Mouse (Mus musculus) spleen, adult 2 months (tissue): ENCODE measurements at regions not wholly inside any gene's neighbourhood (a gene's known extent, or its start where the extent isn't known, plus 50 kb on each side); places are given as distances from the start of the nearest gene placed in this dataset.

Experiments
- DNase-seq, 2 experiments: peaks; one replicate each; pipeline versions ENCODE4 v3.0.0 to v3.0.0-alpha.2; 2012 to 2021; ENCODE audit warnings: low spot score in 2 of 2, low read depth in 1 of 2
- H3K27ac ChIP-seq: fragments of 200-500 bp; 2 replicates; pipeline ENCODE4 v1.5.1; 2012; ENCODE audit warnings: low read length, inconsistent platforms; ENCODE audit not compliant: insufficient read depth
- H3K27me3 ChIP-seq: fragments of 200-500 bp; 2 replicates; pipeline ENCODE4 v1.6.1; 2012; ENCODE audit warnings: mild to moderate bottlenecking, moderate library complexity, low read length, inconsistent platforms; ENCODE audit not compliant: control insufficient read depth, insufficient read depth
- H3K36me3 ChIP-seq: fragments of 200-500 bp; 2 replicates; pipeline ENCODE4 v1.6.1; 2012; ENCODE audit warnings: mild to moderate bottlenecking, low read length, inconsistent platforms; ENCODE audit not compliant: control insufficient read depth, insufficient read depth
- H3K4me1 ChIP-seq: fragments of 200-500 bp; 2 replicates; pipeline ENCODE4 v1.6.1; 2011; ENCODE audit warnings: inconsistent platforms; ENCODE audit not compliant: control insufficient read depth, insufficient read depth, insufficient read length
- H3K4me3 ChIP-seq: fragments of 200-500 bp; 2 replicates; pipeline ENCODE4 v1.5.1; 2011; ENCODE audit warnings: mild to moderate bottlenecking, inconsistent platforms; ENCODE audit not compliant: insufficient read depth, insufficient read length; ENCODE audit errors: extremely low read depth
- CTCF ChIP-seq: fragments of 200-500 bp; IDR thresholded peaks from 2 replicates; pipeline ENCODE4 v1.5.1; 2011; ENCODE audit warnings: mild to moderate bottlenecking, inconsistent platforms; ENCODE audit not compliant: insufficient read depth, insufficient read length, insufficient replicate concordance; ENCODE audit errors: extremely low read depth
- POLR2A ChIP-seq: fragments of 200-500 bp; IDR thresholded peaks from 2 replicates; pipeline ENCODE4 v1.6.1; 2011; ENCODE audit warnings: low read depth, low read length, inconsistent platforms
- WGBS: fragments of 180-500 bp; shearing (Covaris S2); methylation state at CpG from one replicate; pipeline ENCODE4 v1.1.7; 2018; 5-methylcytosine and 5-hydroxymethylcytosine counted together

DNA sequence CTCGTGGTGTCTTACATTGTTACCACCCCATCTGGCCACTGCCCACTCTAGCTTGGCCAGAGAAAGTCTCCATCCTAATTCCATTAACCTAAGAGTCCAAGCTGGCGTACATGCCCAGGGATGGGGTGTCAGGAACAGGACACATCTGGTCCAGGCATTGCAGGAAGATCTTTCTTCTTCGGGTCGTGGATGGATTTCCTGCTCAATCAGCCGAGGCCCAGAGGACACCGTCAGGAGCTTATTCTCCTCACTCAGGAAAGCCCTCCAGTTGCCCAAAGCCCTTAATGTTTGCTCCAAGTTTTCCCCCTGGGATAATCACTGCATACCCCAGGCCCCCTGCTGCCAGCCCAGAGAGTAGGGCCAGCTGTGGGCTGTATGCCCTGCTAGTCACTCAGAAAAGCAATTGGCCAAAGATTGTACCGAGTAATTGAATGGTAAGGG, 172.2 kb upstream of the Zfp703 start:
- peaks cover 5% of the 10 kb centered on the region; the same call in 1 of the 2 replicates for H3K4me1 ChIP-seq
- no peak overlapping the region for H3K4me3 ChIP-seq
- H3K27ac ChIP-seq: no peak overlapping the region
- 60% methylated on average over 7 of the region's 7 CpGs for WGBS
- no peaks in the 10 kb centered on the region for H3K36me3 ChIP-seq
- DNase-seq: no peak
- H3K27me3 ChIP-seq: no peaks in the 10 kb centered on the region
- TF ChIP-seq CTCF: no peak
- TF ChIP-seq POLR2A: no peak

DNA sequence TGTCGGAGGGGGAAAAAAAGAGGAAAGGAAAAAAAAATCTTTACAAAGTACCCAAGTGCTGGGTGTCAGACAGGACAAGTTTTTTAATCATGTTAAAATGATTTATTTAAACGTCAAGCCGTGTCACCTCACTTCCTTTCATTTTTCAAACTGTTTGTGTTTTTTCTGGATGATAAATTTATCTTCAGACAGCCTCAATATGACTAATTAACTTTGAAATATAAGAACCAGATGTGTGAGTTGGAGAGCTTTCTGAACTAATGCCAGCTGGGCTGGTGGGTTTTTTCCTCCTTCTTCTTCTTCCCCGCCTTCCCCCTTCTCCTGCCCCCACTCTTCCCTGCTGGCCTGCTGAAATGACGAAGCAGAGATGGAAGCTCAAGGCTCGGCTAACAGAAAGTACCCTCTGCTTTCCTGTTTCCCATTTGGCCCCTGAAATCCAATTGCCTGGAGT, 171.7 kb upstream of the Zfp703 start:
- DNase-seq: no peak
- H3K27me3 ChIP-seq: no peaks in the 10 kb centered on the region
- H3K4me3 ChIP-seq: no peak overlapping the region
- no peaks in the 10 kb centered on the region for H3K36me3 ChIP-seq
- no peak for TF ChIP-seq CTCF
- no peak for TF ChIP-seq POLR2A
- WGBS: 19% methylated on average over 6 of the region's 6 CpGs
- no peak overlapping the region for H3K27ac ChIP-seq
- peaks cover 5% of the 10 kb centered on the region; the same call in 1 of the 2 replicates for H3K4me1 ChIP-seq

DNA sequence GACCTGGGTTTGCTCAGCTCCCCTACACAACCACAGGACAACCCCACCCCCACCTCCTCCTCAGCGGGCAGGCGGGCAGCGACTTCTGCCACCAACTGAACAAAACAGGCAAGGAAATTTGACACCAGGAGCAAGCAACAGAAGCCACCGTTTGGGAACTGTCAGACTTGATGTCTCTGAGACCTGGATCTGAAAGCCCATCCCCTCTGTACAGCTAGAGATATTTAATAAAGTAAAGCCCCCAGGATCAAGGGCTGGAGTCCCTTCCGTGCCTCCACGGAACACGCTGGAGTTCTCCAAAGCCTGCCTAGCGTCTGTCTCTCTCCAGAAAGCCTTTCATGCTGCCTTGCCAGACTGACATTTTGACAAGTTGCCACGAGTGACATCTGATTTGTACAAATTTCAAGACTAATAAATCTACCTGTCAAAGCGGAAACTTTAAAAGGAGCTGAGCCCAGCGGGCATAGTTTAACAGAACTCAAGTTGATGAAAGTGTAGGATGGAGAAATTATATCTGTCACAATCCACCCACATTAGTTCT, 168.9 kb upstream of the Zfp703 start:
- Histone ChIP-seq H3K36me3 (no peaks in the 10 kb centered on the region), H3K27ac (no peak overlapping the region), H3K27me3 (no peaks in the 10 kb centered on the region), H3K4me1 (peaks cover 5% of the 10 kb centered on the region; the same call in 1 of the 2 replicates), H3K4me3 (no peak overlapping the region)
- 41% methylated on average over 11 of the region's 11 CpGs for WGBS
- DNase-seq: no peak
- TF ChIP-seq CTCF: no peak
- TF ChIP-seq POLR2A: no peak

- no peak for DNase-seq
- no peaks in the 10 kb centered on the region for H3K36me3 ChIP-seq
- 37% methylated on average over 3 of the region's 3 CpGs for WGBS
- no peak overlapping the region for H3K4me3 ChIP-seq
- H3K4me1 ChIP-seq: peaks cover 5% of the 10 kb centered on the region; the same call in 1 of the 2 replicates
- no peaks in the 10 kb centered on the region for H3K27me3 ChIP-seq
- no peak for TF ChIP-seq POLR2A
- TF ChIP-seq CTCF: no peak
- no peak overlapping the region for H3K27ac ChIP-seq
Measured at GRCm38 (mm10) chr8:26808771-26809170, 168.4 kb upstream of the Zfp703 start.

DNA sequence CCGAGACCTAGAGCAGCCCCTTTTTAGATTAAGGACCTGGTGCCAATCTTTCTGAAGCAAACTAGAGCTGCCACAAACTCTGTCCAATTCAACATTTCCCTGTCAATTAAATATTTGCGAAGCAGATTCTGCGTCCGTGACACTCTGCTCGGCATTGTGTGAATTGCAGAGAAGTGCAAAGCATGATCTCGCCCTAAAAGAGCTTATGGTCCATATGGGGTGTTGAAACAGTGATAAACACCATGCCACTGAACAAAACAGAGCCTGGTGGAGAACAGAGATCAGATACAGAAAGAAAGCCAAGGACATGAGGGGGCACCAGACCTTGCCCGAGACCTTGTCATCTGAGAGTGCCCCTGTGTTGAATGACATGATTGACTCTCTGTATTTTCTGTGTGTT, 167.2 kb upstream of the Zfp703 start:
- no peak for DNase-seq
- H3K27me3 ChIP-seq: no peaks in the 10 kb centered on the region
- no peak overlapping the region for H3K27ac ChIP-seq
- H3K36me3 ChIP-seq: no peaks in the 10 kb centered on the region
- H3K4me1 ChIP-seq: peaks cover 5% of the 10 kb centered on the region; the same call in 1 of the 2 replicates
- WGBS: 92% methylated on average over 7 of the region's 7 CpGs
- no peak overlapping the region for H3K4me3 ChIP-seq
- TF ChIP-seq POLR2A: no peak
- TF ChIP-seq CTCF: no peak

DNA sequence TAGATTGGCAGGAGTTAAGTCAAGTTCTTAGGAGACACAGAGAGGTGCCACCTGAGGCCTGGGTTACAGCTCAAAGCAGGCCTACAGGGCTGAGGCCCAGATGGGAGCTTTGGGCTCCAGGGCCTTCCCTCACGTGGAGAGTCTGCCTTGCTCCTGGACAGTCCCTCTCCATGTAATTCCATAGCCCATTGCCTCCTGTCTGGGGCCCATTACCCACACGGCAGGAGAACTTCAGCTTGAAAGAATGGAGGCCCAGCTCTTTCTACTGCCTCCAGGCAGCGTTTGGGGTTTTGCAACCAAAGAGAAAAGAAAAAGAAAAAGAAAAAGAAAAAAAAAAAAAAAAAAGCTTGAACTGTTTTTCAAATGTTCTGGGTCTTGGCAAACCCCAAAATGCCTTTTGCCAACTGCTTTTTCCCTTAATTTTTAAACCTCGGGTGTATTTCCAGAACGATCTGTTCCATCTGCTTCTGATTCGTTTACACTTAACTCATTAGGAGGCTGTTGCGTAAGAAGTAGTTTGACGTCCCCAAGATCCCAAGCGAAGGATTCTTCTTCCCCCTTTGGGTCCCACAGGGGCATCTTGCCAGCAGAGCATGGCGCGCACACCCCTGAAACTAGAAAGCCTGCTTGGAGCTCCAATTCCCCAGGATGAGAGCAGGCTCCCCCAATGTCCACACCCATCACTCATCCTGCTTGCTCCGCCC, 165.4 kb upstream of the Zfp703 start:
- H3K27ac ChIP-seq: no peak overlapping the region
- H3K4me1 ChIP-seq: peaks cover 5% of the 10 kb centered on the region; the same call in 1 of the 2 replicates
- H3K36me3 ChIP-seq: no peaks in the 10 kb centered on the region
- no peak overlapping the region for H3K4me3 ChIP-seq
- WGBS: 87% methylated on average over 12 of the region's 12 CpGs
- DNase-seq: no peak
- TF ChIP-seq CTCF: no peak
- no peak for TF ChIP-seq POLR2A
- no peaks in the 10 kb centered on the region for H3K27me3 ChIP-seq

- no peak for DNase-seq
- WGBS: 89% methylated on average over 9 of the region's 9 CpGs
- no peak for TF ChIP-seq POLR2A
Measured at GRCm38 (mm10) chr8:26813198-26813815, 163.8 kb upstream of the Zfp703 start.

More at GRCm38 (mm10) chr8:26813198-26813815, 163.8 kb upstream of the Zfp703 start:
- Histone ChIP-seq H3K27me3 (no peaks in the 10 kb centered on the region), H3K4me3 (no peak overlapping the region), H3K36me3 (no peaks in the 10 kb centered on the region), H3K27ac (no peak overlapping the region), H3K4me1 (no peaks in the 10 kb centered on the region)
